Mouse (Mus musculus) midbrain, postnatal 0 days (tissue): ENCODE data around the gene Znrd1. TPM values are rescaled to one million over a fixed set of nuclear protein-coding genes. Genes with fewer than 3 reads are reported as not detected.

Experiments
- ATAC-seq: fragments of 200-750 bp; cut with Nextera tagmentation; 2 replicates; pipeline ENCODE4 v1.8.0; 2017; ENCODE audit warnings: moderate number of reproducible peaks, mild to moderate bottlenecking, moderate TSS enrichment, moderate library complexity; ENCODE audit not compliant: low FRiP score
- DNase-seq: peaks from one replicate; pipeline ENCODE4 v3.0.0-alpha.2; 2015; ENCODE audit warnings: low spot score
- H3K27ac ChIP-seq: fragments of 300-500 bp; sonication (generic); 2 replicates; pipeline ENCODE4 v1.5.1; 2014; ENCODE audit warnings: low read depth, mild to moderate bottlenecking, low read length, mixed read lengths
- H3K27me3 ChIP-seq: fragments of 300-500 bp; sonication (generic); 2 replicates; pipeline ENCODE4 v1.6.1; 2014; ENCODE audit warnings: low read length, control low read depth, mixed read lengths; ENCODE audit not compliant: insufficient read depth
- H3K36me3 ChIP-seq: fragments of 300-500 bp; sonication (generic); 2 replicates; pipeline ENCODE4 v1.6.1; 2014; ENCODE audit warnings: low read length, control low read depth, mixed read lengths; ENCODE audit not compliant: insufficient read depth
- H3K4me1 ChIP-seq: fragments of 300-500 bp; sonication (generic); 2 replicates; pipeline ENCODE4 v1.6.1; 2014; ENCODE audit warnings: mild to moderate bottlenecking, control low read depth, antibody characterized with exemption, low read length, mixed read lengths; ENCODE audit not compliant: insufficient read depth
- H3K4me2 ChIP-seq: fragments of 300-500 bp; sonication (generic); 2 replicates; pipeline ENCODE4 v1.6.1; 2014; ENCODE audit warnings: low read depth, mild to moderate bottlenecking, low read length, mixed read lengths; ENCODE audit not compliant: poor library complexity, severe bottlenecking
- H3K4me3 ChIP-seq: fragments of 300-500 bp; sonication (generic); 2 replicates; pipeline ENCODE4 v1.5.1; 2014; ENCODE audit warnings: low read depth, mild to moderate bottlenecking, low read length, moderate library complexity
- H3K9ac ChIP-seq: fragments of 300-500 bp; sonication (generic); replicated peaks from 2 replicates; pipeline ENCODE4 v1.6.1; 2014; ENCODE audit warnings: mild to moderate bottlenecking, low read length, moderate library complexity, mixed read lengths; ENCODE audit not compliant: poor library complexity, severe bottlenecking
- H3K9me3 ChIP-seq: fragments of 300-500 bp; sonication (generic); 2 replicates; pipeline ENCODE4 v1.6.1; 2016; ENCODE audit warnings: low read length, control low read depth
- CTCF ChIP-seq: IDR thresholded peaks from 2 replicates; pipeline ENCODE4 v1.5.1; 2016; ENCODE audit warnings: antibody characterized with exemption, mild to moderate bottlenecking
- WGBS: fragments of 180-500 bp; shearing (Covaris S2); extraction: QIAGEN DNeasy Blood & Tissue Kit; methylation state at CpG from one replicate; pipeline ENCODE4 v1.1.7; 2014; 5-methylcytosine and 5-hydroxymethylcytosine counted together
- polyA plus RNA-seq: library from polyadenylated mRNA; unstranded; fragments of >200 nt; fragmentation: Nextera tagmentation; extraction: Ambion mirVana; gene quantifications from 2 replicates; pipeline ENCODE4 v1.2.1, GENCODE M21; 2015
- total RNA-seq: library from RNA; depleted of rRNA; stranded (reverse); fragments of >200 nt; gene quantifications from 2 replicates; pipeline ENCODE4 v1.2.3, GENCODE M21; 2014

The Znrd1 gene
- total and polyA plus RNA-seq, 2 experiments from 2014 or later: 31.6 to 43.7 TPM

- 34% methylated on average over 5 of the region's 5 CpGs for WGBS
- TF ChIP-seq CTCF: no peak
- ATAC-seq: no peak
- peak within 1 kb of the TSS; percentile 11; the same call in 1 of the 2 replicates for H3K4me3 ChIP-seq
- no peak for DNase-seq
- peak within 1 kb of the TSS; percentile 32 for H3K4me2 ChIP-seq
- H3K4me1 ChIP-seq: no peaks in the 10 kb centered on the region
- H3K9ac ChIP-seq: no peak within 1 kb of the TSS
- no peak within 1 kb of the TSS for H3K27ac ChIP-seq
- no peaks in the 10 kb centered on the region for H3K36me3 ChIP-seq
- H3K9me3 ChIP-seq: no peaks in the 10 kb centered on the region
- H3K27me3 ChIP-seq: peaks cover 13% of the 10 kb centered on the region
Measured at GRCm38 (mm10) chr17:36989437-36989836, 31.1 kb upstream of the Znrd1 start, which contains the start of gene H2-M5. Gene H2-M5 (minus strand): TSS chr17:36989537.

GRCm38 (mm10) chr17:36988475-36988874, 30.1 kb upstream of the Znrd1 start:
- peak; percentile 70 for ATAC-seq
- H3K9me3 ChIP-seq: no peaks in the 10 kb centered on the region
- peak; percentile 3 for DNase-seq
- TF ChIP-seq CTCF: no peak
- WGBS: 9% methylated on average over 24 of the region's 24 CpGs
- H3K27ac ChIP-seq: no peak overlapping the region
- H3K36me3 ChIP-seq: no peaks in the 10 kb centered on the region
- no peak overlapping the region for H3K9ac ChIP-seq
- no peaks in the 10 kb centered on the region for H3K4me1 ChIP-seq
- peak overlapping the region; percentile 11; the same call in 1 of the 2 replicates for H3K4me3 ChIP-seq
- H3K27me3 ChIP-seq: peaks cover 13% of the 10 kb centered on the region
- H3K4me2 ChIP-seq: peak overlapping the region; percentile 32

DNA sequence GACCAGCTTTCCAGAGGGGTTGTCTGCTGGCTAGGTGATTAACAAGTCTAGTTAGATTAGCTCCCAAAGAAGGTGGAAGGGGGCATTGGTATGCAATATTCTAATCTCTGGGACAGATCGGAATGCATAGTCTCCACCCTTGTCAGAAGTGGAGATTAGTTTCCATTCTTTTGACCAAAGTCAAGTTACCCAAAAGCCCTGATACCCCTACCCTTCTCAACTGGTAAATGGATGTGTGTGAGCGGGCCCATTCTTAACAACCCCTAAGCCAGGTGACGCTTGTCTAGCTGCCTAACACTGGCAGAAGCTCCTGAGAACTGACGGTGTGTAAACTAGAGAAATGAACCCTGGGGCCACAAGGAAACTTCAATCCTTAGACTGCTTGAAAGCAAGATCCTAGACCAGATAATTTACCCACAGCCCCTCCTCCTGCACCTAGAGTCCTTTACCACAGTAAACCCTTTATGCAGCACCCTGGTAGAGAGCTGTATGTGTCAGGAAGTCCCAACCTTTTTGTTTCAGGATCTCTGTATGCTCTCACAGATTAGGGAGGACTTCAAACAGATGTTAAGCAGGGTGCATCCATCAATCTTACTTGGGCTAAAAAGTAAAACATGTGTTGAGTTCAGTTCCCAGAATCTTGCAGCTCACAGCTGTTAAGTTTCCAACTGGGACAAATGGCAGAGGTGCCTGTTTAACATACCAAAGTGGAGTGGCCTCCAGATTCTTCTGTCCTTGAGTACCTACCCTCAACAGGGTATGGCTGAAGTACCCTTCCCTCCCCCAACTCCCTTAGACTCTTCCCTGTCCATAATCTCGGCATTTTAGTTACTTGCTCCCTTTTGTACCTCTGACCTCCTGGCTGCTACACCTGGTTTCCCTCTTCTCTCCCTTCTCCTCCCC, 24.1 kb upstream of the Znrd1 start:
- H3K9ac ChIP-seq: no peak overlapping the region
- no peak overlapping the region for H3K27ac ChIP-seq
- no peak overlapping the region for H3K4me3 ChIP-seq
- 41% methylated on average over 5 of the region's 5 CpGs for WGBS
- no peaks in the 10 kb centered on the region for H3K27me3 ChIP-seq
- H3K4me2 ChIP-seq: no peak overlapping the region
- no peaks in the 10 kb centered on the region for H3K4me1 ChIP-seq
- H3K36me3 ChIP-seq: no peaks in the 10 kb centered on the region
- DNase-seq: no peak
- no peak for ATAC-seq
- no peaks in the 10 kb centered on the region for H3K9me3 ChIP-seq
- TF ChIP-seq CTCF: no peak

- Histone ChIP-seq H3K27ac (no peak overlapping the region), H3K4me2 (no peak overlapping the region), H3K4me1 (no peaks in the 10 kb centered on the region), H3K4me3 (no peak overlapping the region), H3K27me3 (no peaks in the 10 kb centered on the region), H3K36me3 (no peaks in the 10 kb centered on the region), H3K9me3 (no peaks in the 10 kb centered on the region), H3K9ac (no peak overlapping the region)
- ATAC-seq (no peak), DNase-seq (no peak)
- 5% methylated on average over 4 of the region's 4 CpGs for WGBS
- no peak for TF ChIP-seq CTCF
Measured at GRCm38 (mm10) chr17:36981845-36982244, 23.5 kb upstream of the Znrd1 start.

DNA sequence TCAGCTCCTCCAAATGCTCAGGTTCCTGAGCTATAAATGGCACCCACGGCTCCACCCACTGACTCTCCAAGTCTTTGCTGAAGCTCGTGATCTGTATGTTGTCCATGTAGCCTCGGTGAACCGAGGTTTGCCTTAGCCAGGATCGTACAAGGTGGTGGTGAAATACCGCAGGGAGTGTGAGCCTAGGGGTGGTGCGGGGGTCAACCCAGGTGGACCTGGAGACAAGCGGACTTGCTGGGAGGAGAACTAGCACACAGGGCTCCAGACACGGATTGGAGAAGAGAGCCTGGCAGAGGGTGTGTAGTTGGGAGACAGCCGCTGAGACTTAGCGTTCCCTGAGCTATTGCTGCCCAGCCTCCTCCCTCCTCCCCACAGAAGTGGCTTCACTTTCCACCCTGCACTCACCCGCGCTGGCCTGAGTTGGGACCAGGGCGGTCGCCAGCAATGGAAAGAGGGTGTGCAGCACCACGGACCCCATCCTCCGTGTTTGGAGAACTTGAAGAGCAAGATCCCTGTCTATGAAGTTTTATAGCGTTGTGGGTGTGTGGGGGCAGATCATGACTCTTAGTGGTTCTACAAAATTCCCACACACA, 23.0 kb upstream of the Znrd1 start, which contains the start of gene 2410137M14Rik:
2410137M14Rik (minus strand) TSS at position 17 of the 593 bp plus-strand sequence.
- no peaks in the 10 kb centered on the region for H3K9me3 ChIP-seq
- no peak within 1 kb of the TSS for H3K9ac ChIP-seq
- WGBS: 16% methylated on average over 18 of the region's 18 CpGs
- no peaks in the 10 kb centered on the region for H3K27me3 ChIP-seq
- H3K27ac ChIP-seq: no peak within 1 kb of the TSS
- H3K36me3 ChIP-seq: no peaks in the 10 kb centered on the region
- H3K4me3 ChIP-seq: no peak within 1 kb of the TSS
- no peak for ATAC-seq
- TF ChIP-seq CTCF: no peak
- H3K4me1 ChIP-seq: no peaks in the 10 kb centered on the region
- DNase-seq: no peak
- no peak within 1 kb of the TSS for H3K4me2 ChIP-seq
